Mouse (Mus musculus) hindbrain, embryonic 15.5 days (tissue): ENCODE measurements around the gene Ffar4. TPM values are rescaled to one million over a fixed set of nuclear protein-coding genes. Genes with fewer than 3 reads are reported as not detected.

ENCODE experiments used
- ATAC-seq: fragments of 200-750 bp; cut with Nextera tagmentation; 2 replicates; pipeline ENCODE4 v1.8.0; 2017; ENCODE audit warnings: low read depth, moderate number of reproducible peaks, moderate TSS enrichment; ENCODE audit not compliant: low FRiP score
- H3K27ac ChIP-seq: fragments of 300-500 bp; sonication (generic); replicated peaks from 2 replicates; pipeline ENCODE4 v1.5.1; 2015; ENCODE audit warnings: mild to moderate bottlenecking, inconsistent platforms
- H3K27me3 ChIP-seq: fragments of 300-500 bp; sonication (generic); 2 replicates; pipeline ENCODE4 v1.6.1; 2015; ENCODE audit warnings: control low read depth, inconsistent platforms
- H3K36me3 ChIP-seq: fragments of 300-500 bp; sonication (generic); 2 replicates; pipeline ENCODE4 v1.6.1; 2015; ENCODE audit warnings: control low read depth, inconsistent platforms
- H3K4me1 ChIP-seq: fragments of 300-500 bp; sonication (generic); replicated peaks from 2 replicates; pipeline ENCODE4 v1.6.1; 2015; ENCODE audit warnings: control low read depth, inconsistent platforms
- H3K4me2 ChIP-seq: fragments of 300-500 bp; sonication (generic); 2 replicates; pipeline ENCODE4 v1.6.1; 2015; ENCODE audit warnings: moderate library complexity, mild to moderate bottlenecking, inconsistent platforms
- H3K4me3 ChIP-seq: fragments of 300-500 bp; sonication (generic); 2 replicates; pipeline ENCODE4 v1.5.1; 2015; ENCODE audit warnings: mild to moderate bottlenecking, inconsistent platforms
- H3K9ac ChIP-seq: fragments of 300-500 bp; sonication (generic); 2 replicates; pipeline ENCODE4 v1.6.1; 2015; ENCODE audit warnings: inconsistent platforms
- H3K9me3 ChIP-seq: fragments of 300-500 bp; sonication (generic); 2 replicates; pipeline ENCODE4 v1.6.1; 2016; ENCODE audit warnings: control low read depth, inconsistent platforms
- WGBS: fragments of 180-500 bp; shearing (Covaris S2); methylation state at CpG from one replicate; pipeline ENCODE4 v1.1.7; 2015; 5-methylcytosine and 5-hydroxymethylcytosine counted together
- polyA plus RNA-seq: library from polyadenylated mRNA; unstranded; fragments of >200 nt; fragmentation: Nextera tagmentation; extraction: Ambion mirVana; gene quantifications from 2 replicates; pipeline ENCODE4 v1.2.1, GENCODE M21; 2015

Gene Ffar4
- polyA plus RNA-seq: 0.22 and 0.25 TPM in 2 replicates

- no peak within 1 kb of the TSS for H3K27ac ChIP-seq
- H3K4me1 ChIP-seq: peaks cover 11% of the 10 kb centered on the region
- H3K4me3 ChIP-seq: peak within 1 kb of the TSS; percentile 42
- H3K27me3 ChIP-seq: peaks cover 38% of the 10 kb centered on the region
- H3K9me3 ChIP-seq: no peaks in the 10 kb centered on the region
- WGBS: under 1% methylated on average over 76 of the region's 77 CpGs
- H3K36me3 ChIP-seq: no peaks in the 10 kb centered on the region
- no peak within 1 kb of the TSS for H3K9ac ChIP-seq
- ATAC-seq: 0 out of 2 replicates have a peak, but pooled peaks have one; percentile 51
- H3K4me2 ChIP-seq: peak within 1 kb of the TSS; percentile 79
Observed at GRCm38 (mm10) chr19:38096858-38097758, at the start of gene Ffar4. Ffar4 (plus strand) TSS chr19:38097071.

DNA sequence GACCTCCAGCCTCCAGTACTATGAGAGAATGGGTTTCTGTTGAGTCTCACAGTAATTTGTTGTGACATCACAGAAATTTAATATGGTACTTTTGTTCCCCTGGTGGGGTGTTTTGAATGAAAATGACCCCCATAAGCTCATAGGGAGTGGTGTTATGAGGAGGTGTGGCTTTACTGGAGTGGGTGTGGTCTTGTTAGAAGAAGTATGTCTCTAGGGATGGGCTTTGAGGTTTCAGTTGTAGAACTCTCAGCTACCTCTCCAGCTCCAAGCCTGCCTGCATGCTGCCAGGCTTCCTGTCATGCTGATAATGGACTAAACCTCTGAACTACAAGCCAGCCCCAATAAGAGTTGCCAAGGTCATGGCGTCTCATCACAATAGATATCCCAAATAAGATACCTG lies 47.2 kb upstream of the Ffar4 start:
- Histone ChIP-seq H3K4me3 (no peak overlapping the region), H3K9ac (no peak overlapping the region), H3K9me3 (no peaks in the 10 kb centered on the region), H3K27me3 (peaks cover 2% of the 10 kb centered on the region; the same call in 1 of the 2 replicates), H3K4me1 (peaks cover 11% of the 10 kb centered on the region; the same call in 1 of the 2 replicates), H3K4me2 (no peak overlapping the region), H3K36me3 (no peaks in the 10 kb centered on the region), H3K27ac (no peak overlapping the region)
- ATAC-seq: no peak
- 97% methylated on average over 1 of the region's 1 CpGs for WGBS

- Histone ChIP-seq H3K36me3 (no peaks in the 10 kb centered on the region), H3K27me3 (no peaks in the 10 kb centered on the region), H3K27ac (no peak overlapping the region), H3K4me2 (peak overlapping the region; percentile 97), H3K4me1 (peaks cover 19% of the 10 kb centered on the region), H3K9me3 (no peaks in the 10 kb centered on the region), H3K9ac (peak overlapping the region; percentile 45; the same call in 1 of the 2 replicates), H3K4me3 (peak overlapping the region; percentile 85)
- no peak for ATAC-seq
- 27% methylated on average over 8 of the region's 8 CpGs for WGBS
Observed at GRCm38 (mm10) chr19:38053227-38054041, 43.4 kb upstream of the Ffar4 start.

DNA sequence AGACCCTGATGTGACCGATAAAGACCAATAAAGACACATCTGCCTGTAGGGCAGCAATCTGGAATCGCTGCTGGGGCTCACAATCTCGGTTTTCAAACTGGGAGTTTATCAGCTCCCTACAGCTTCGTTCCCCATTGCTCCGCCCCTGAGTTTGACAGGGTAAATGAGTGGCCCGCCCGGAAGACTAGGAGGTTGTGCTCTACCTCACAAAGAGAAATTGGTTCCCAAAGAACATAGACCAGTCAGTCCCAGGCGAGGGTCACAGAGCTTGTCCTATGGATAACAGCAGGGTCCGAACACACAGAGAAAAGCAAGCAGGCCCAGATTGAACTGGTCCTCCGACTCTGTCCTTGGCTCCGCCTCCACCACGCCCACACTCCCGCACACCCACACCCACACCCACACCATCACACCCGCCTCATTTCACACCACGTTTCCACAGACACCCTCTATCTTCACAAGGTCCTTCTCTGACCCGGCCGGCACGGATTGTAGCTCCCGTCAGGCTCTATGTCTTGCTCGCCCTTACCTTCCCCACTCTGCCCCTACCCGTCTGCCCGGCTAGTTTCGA lies 42.6 kb upstream of the Ffar4 start:
- H3K9me3 ChIP-seq: no peaks in the 10 kb centered on the region
- peak overlapping the region; percentile 67; the same call in 1 of the 2 replicates for H3K27ac ChIP-seq
- peaks cover 19% of the 10 kb centered on the region for H3K4me1 ChIP-seq
- H3K36me3 ChIP-seq: no peaks in the 10 kb centered on the region
- no peaks in the 10 kb centered on the region for H3K27me3 ChIP-seq
- under 1% methylated on average over 23 of the region's 23 CpGs for WGBS
- H3K4me3 ChIP-seq: peak overlapping the region; percentile 85
- ATAC-seq: peak; percentile 94
- peak overlapping the region; percentile 97 for H3K4me2 ChIP-seq
- peak overlapping the region; percentile 45 for H3K9ac ChIP-seq

- Histone ChIP-seq H3K4me1 (peaks cover 19% of the 10 kb centered on the region), H3K4me2 (peak within 1 kb of the TSS; percentile 97), H3K9ac (peak within 1 kb of the TSS; percentile 45), H3K4me3 (peak within 1 kb of the TSS; percentile 85), H3K27me3 (no peaks in the 10 kb centered on the region), H3K36me3 (no peaks in the 10 kb centered on the region), H3K9me3 (no peaks in the 10 kb centered on the region), H3K27ac (peak within 1 kb of the TSS; percentile 67; the same call in 1 of the 2 replicates)
- peak; percentile 98 for ATAC-seq
- under 1% methylated on average over 36 of the region's 36 CpGs for WGBS
Observed at GRCm38 (mm10) chr19:38054720-38055192, 42.1 kb upstream of the Ffar4 start, which contains the start of gene Cep55. Cep55 (plus strand) TSS chr19:38055011.

DNA sequence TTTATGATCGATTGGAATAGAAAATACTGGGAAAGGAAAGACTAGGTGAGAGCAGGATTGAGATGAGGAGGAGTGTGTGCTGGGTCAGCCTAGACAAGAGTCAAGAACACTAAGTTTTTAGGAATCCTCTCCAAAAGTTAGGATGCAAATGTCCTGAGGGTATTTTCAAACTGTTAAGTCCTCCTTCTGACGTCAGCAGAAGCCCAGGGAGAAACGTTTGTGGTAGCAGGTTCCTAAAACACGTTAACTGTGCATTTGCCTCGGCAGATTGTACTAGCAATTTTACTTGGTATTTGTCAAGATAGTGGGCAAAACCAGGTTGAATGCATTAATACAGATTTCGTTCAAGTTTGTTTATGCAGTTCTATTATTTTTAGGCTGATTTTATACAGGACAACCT lies 41.1 kb upstream of the Ffar4 start:
- no peaks in the 10 kb centered on the region for H3K36me3 ChIP-seq
- ATAC-seq: no peak
- H3K27me3 ChIP-seq: no peaks in the 10 kb centered on the region
- no peak overlapping the region for H3K9ac ChIP-seq
- peaks cover 19% of the 10 kb centered on the region for H3K4me1 ChIP-seq
- H3K4me2 ChIP-seq: peak overlapping the region; percentile 97
- peak overlapping the region; percentile 85 for H3K4me3 ChIP-seq
- WGBS: 18% methylated on average over 6 of the region's 6 CpGs
- no peak overlapping the region for H3K27ac ChIP-seq
- no peaks in the 10 kb centered on the region for H3K9me3 ChIP-seq

- Histone ChIP-seq H3K4me1 (peaks cover 19% of the 10 kb centered on the region), H3K4me3 (no peak overlapping the region), H3K27me3 (no peaks in the 10 kb centered on the region), H3K36me3 (no peaks in the 10 kb centered on the region), H3K4me2 (peak overlapping the region; percentile 97; the same call in 1 of the 2 replicates), H3K27ac (no peak overlapping the region), H3K9ac (no peak overlapping the region), H3K9me3 (no peaks in the 10 kb centered on the region)
- ATAC-seq: no peak
- WGBS: 60% methylated on average over 3 of the region's 3 CpGs
Observed at GRCm38 (mm10) chr19:38056276-38056675, 40.6 kb upstream of the Ffar4 start.

DNA sequence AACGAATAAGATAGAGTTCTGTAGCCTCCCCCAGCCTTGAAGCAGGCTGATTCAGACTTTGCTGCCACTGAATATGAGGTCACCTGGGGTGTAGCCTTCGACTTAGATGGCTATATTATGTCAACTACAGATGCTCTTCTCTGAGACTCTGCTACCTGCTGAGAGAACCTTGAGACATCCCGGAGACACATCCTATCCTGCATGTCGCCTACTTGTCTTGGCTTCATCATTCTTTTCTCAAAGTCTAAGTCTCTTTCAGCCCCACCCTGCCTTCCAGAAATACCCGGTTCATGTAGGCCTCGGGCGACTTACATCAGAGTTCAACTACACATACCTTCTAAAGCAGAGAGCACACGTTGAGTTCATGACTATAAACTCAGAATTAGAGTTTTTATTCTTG lies 39.9 kb upstream of the Ffar4 start:
- H3K27me3 ChIP-seq: no peaks in the 10 kb centered on the region
- no peak overlapping the region for H3K4me2 ChIP-seq
- 90% methylated on average over 8 of the region's 8 CpGs for WGBS
- no peak overlapping the region for H3K4me3 ChIP-seq
- no peak for ATAC-seq
- H3K4me1 ChIP-seq: peaks cover 19% of the 10 kb centered on the region
- H3K27ac ChIP-seq: no peak overlapping the region
- no peak overlapping the region for H3K9ac ChIP-seq
- no peaks in the 10 kb centered on the region for H3K9me3 ChIP-seq
- no peaks in the 10 kb centered on the region for H3K36me3 ChIP-seq

- no peak for ATAC-seq
- no peak overlapping the region for H3K4me2 ChIP-seq
- no peak overlapping the region for H3K4me3 ChIP-seq
- no peak overlapping the region for H3K27ac ChIP-seq
- H3K9ac ChIP-seq: no peak overlapping the region
- H3K9me3 ChIP-seq: no peaks in the 10 kb centered on the region
- no peaks in the 10 kb centered on the region for H3K27me3 ChIP-seq
- H3K4me1 ChIP-seq: no peaks in the 10 kb centered on the region
- 89% methylated on average over 3 of the region's 3 CpGs for WGBS
- no peaks in the 10 kb centered on the region for H3K36me3 ChIP-seq
Observed at GRCm38 (mm10) chr19:38063201-38063600, 33.7 kb upstream of the Ffar4 start.

GRCm38 (mm10) chr19:38064051-38064450 lies 32.8 kb upstream of the Ffar4 start:
- H3K36me3 ChIP-seq: no peaks in the 10 kb centered on the region
- no peak overlapping the region for H3K27ac ChIP-seq
- no peaks in the 10 kb centered on the region for H3K27me3 ChIP-seq
- no peak overlapping the region for H3K9ac ChIP-seq
- no peak overlapping the region for H3K4me3 ChIP-seq
- WGBS: 94% methylated on average over 1 of the region's 1 CpGs
- H3K4me2 ChIP-seq: no peak overlapping the region
- no peak for ATAC-seq
- no peaks in the 10 kb centered on the region for H3K9me3 ChIP-seq
- H3K4me1 ChIP-seq: no peaks in the 10 kb centered on the region

- ATAC-seq: no peak
- no peaks in the 10 kb centered on the region for H3K4me1 ChIP-seq
- H3K4me2 ChIP-seq: no peak overlapping the region
- WGBS: 94% methylated on average over 5 of the region's 5 CpGs
- no peak overlapping the region for H3K4me3 ChIP-seq
- H3K27ac ChIP-seq: no peak overlapping the region
- H3K9me3 ChIP-seq: no peaks in the 10 kb centered on the region
- H3K27me3 ChIP-seq: no peaks in the 10 kb centered on the region
- no peaks in the 10 kb centered on the region for H3K36me3 ChIP-seq
- H3K9ac ChIP-seq: no peak overlapping the region
Observed at GRCm38 (mm10) chr19:38073226-38073625, 23.6 kb upstream of the Ffar4 start.
